Mouse (Mus musculus) T-helper 2 cell (primary cell): ENCODE results near the gene Zmiz1.

ENCODE experiments used
- in situ Hi-C: fragments of 300-600 bp; cut with MboI, MseI; formaldehyde crosslinking; loops from one replicate; pipeline ENCODE4 v1.15.1; 2025; ENCODE audit warnings: high pct_unique_total_duplicates

Gene Zmiz1

DNA sequence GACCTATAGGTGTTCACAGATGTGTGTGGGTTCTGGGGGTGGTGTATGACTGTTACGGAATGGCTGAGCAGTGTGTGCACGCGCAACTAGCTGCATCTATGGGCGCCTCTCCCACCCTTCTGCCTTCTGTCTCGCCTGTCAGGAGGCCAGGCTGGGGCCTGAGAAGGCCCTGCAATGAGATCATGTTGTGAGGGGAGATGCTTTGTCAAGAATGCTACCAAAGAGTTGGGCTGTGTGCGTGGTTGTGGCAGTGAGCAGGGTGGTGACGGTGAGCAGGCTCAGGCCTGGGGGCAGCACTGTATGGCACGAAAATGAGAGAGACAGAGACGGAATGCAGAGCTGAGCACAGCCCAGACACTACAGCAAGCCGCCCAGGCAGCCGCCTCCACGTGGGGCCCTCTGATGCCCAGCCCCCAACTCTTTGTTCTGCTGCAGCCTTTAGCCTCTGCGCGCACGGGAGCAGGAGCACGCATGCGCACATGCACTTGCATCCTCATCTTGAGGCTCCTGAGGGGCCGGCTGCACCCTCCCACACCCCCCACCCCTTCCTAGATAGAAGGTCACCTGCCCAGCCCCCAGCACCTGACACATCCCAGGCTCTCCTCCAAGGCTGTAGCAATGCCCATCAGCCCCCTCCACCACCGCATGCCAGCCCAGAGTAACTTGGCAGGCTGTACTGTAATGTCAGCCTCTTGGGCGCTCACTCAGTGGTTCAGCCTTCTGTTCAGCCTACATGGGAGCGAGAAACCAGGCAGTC is 126.7 kb downstream of the Zmiz1 start:
- in situ Hi-C loops = loop anchor here (25.0 kb wide), 2 partner anchors 948 to 1073 kb away; no protein-coding TSS in a partner anchor

DNA sequence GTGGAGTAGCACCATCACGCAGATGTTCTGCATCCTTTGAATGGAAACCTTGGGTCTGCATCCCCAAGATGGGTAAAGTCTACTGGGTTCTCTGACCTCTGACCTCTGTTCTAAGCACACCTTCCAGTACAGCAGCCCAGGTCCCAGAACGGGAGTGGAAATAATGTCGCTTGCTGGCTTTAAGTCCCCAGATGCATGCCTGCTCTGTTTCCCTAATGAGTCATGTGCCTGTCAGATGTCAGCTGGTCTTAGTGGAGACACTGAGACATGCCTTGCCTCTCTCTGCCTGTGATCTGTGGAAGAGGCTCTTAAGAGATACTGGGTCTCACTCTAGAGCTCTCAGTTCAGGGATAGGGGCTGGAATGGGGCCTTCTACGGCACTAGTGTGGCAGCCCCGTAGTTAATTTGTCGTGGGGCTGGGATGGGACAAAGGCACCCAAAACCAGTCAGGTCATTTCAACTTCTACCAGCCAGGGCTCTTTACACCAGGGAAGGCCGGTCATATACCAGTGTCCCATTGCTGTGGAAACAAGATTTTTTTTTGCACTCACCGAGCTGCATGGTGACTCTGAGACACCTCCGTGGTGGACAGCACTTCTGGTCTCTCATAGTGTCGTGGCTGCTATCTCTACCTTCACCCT is 128.0 kb downstream of the Zmiz1 start:
- in situ Hi-C loops = loop anchor here (25.0 kb wide), 2 partner anchors 950 to 1075 kb away; no protein-coding TSS in a partner anchor

DNA sequence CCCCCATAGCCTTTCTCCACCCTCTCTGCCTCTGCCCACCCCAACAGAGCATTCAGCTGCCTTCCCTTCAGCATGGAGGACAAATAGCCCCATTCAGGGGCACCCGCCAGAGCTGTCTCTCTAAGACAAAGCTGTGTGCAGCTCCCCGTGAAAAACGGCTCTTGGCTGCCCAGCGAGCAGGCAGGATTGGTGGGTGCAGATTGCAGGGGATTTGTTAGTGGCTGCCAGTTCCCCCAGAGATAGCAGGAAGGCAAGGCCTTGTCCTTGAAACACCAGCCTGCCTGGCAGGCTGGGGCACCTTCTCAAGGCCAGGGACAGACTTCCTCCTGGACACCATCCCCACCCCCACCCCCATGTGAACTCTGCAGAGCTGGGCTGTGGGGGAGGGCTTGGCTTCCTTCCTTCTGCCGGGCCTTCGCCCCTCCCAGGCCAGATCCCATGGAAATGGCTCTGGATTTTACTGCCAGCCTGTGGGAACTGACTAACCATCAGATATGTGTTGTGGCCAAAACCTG is 128.6 kb downstream of the Zmiz1 start:
- in situ Hi-C loops = loop anchor here (25.0 kb wide), 2 partner anchors 950 to 1075 kb away; no protein-coding TSS in a partner anchor

DNA sequence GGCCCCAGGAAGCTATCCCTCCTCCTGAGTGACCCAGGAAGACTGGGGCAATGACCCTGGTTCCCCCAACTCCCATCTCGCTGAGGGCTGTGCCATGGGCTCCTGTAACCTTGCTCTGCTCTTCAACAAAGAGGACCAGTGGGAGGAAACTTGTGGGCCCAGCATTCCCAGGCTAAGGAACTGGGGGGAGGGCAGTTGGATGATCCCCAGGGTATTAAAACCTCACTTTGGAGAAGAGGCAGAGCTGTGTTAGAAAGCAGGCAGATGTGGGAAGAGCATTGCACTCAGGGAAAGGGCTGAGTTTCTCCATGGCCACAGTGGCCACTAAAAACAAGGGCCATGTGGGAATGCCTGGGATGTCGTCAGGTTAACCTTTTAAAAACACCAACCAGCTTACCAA is 129.2 kb downstream of the Zmiz1 start:
- in situ Hi-C loops = loop anchor here (25.0 kb wide), 2 partner anchors 951 to 1076 kb away; no protein-coding TSS in a partner anchor

DNA sequence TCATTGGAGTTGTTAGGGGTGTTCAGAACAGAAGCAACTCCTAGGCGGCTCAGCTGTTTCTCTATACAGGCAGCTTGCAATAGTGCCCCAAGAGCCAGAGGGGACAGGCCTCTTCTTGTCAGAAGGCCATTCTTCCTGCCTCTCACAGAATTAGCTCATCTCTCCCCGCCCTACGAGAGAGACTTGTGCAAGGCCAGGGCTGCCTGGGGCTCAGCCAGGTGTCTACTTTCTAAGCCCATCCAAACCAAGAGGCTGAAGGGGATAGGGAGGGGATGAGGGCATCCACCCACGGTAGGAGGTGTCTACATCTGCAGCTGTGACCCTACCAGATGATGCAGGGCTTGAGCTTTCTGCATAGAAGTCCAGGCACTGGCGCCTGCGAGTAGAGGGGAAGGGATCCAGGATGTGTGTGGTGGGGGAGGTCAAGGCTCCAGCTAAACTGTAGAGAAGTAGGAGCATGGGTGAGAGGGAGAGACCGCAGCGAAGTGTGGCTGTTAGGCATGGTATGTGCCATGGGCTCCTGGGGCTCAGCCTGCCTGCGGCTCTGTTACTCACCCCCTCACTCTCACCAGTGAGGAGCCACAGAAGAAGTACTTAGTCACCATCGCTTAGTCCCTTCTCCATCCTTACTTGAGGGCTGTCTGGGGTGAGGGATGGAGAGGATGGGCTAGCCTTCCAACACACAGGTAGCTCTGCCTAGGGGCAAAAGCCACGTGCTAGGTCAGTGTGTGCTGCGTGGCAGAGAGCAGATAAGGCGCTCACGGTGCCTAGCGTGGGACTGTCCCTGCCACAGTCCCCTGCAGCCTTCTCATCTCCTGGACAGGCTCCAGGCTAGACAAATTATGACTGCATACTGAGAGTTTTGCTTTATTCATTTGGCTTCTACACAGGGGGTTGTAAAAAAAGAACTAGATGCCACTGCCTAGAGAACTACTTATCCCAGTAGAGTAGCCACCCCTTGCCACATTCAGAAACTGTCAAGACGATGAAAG is 130.3 kb downstream of the Zmiz1 start:
- in situ Hi-C loops = loop anchor here (25.0 kb wide), 2 partner anchors 952 to 1077 kb away; no protein-coding TSS in a partner anchor

DNA sequence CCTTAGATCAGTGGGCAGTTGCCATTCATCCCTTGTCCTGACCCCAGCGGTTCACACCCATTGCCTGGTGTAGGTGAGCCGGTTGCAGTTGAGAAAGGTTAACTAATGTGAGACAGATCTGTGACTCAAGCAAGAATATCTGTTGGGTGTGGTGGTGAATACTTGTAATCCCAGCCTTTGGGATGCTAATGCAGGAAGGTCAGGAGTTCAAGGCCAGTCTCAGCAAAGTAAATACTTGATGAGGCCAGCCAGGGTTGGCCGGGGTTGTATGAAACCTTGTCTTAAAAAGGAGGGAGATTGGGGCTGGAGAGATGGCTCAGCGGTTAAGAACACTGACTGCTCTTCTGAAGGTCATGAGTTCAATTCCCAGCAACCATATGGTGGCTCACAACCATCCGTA is 132.0 kb downstream of the Zmiz1 start:
- in situ Hi-C loops = loop anchor here (25.0 kb wide), 2 partner anchors 954 to 1079 kb away; no protein-coding TSS in a partner anchor

DNA sequence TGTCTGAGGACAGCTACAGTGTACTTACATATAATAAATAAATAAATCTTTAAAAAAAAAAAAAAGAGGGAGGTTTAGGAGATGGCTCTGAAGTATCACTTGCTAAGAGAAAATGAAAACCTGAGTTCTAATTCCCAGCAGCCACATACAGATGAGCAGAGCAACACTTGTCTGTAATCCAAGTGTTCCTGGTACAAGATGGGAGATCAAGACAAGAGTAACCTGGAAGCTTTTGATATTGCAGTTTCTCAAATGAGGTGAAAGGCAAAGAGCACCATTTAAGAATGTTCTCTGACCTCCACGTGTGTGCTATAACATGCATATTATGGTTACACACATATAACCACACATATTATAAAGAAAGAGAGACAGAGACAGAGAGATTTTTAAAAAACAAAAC is 132.4 kb downstream of the Zmiz1 start:
- in situ Hi-C loops = loop anchor here (25.0 kb wide), 2 partner anchors 954 to 1079 kb away; no protein-coding TSS in a partner anchor

DNA sequence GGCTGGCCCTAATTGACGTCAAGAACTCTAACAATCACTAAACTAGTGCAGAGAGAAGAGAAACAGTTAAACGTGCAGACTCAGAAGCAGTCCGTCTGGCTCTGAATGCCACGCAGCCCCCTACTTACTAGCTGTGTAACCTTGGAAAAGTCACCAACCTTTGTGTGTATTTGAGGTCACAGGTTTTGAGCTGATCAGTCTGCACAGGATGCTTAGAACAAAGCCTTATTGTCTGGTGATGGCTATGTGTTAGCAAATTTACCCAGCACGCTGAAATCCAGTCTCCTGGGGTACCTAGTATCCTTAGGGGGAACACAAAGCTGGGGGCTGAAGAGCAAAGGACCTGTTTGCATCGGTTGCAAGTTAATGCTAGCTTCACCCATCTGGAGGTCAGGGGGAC is 133.5 kb downstream of the Zmiz1 start:
- in situ Hi-C loops = loop anchor here (25.0 kb wide), 2 partner anchors 955 to 1080 kb away; no protein-coding TSS in a partner anchor

DNA sequence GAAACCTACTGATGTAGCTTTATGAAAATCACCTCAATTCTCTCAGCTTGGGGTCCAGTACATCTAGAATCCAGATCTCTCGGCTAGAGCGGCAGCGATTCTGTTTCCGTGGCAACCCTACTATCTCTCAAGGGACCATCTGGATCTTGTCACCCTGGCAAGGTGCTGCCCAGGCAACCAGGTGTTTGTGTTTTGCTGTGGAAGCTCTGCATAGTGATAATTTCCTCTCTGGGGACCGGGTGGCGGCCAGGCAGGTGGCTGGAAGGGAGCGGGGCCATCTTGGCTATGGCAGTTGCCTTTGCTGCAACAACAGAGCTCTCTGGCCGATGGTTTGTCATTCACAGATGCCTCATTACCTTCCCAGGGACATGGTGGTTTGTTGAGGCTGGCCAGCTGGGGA is 134.9 kb downstream of the Zmiz1 start:
- in situ Hi-C loops = loop anchor here (25.0 kb wide), 2 partner anchors 957 to 1082 kb away; no protein-coding TSS in a partner anchor

DNA sequence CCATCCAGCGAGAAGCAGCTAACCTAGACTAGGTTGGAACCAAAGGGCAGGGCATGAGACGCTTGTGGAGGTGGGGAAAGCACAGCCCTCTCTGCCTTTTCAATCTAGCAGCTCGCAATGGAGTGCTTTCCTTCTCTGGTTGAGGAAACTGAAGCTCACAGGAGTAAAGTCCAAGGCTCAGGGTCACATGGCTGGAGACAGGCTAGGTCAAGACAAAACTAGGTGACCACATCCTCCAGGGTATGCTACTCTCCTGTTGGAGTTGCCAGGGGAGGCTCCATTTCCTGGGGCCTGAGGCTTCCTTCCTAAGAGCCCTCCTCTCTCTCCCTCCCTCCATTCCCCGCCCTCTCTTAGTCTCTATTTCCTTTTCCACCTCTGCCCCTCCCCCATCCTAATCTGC is 135.6 kb downstream of the Zmiz1 start:
- in situ Hi-C loops = loop anchor here (25.0 kb wide), 2 partner anchors 957 to 1082 kb away; no protein-coding TSS in a partner anchor

DNA sequence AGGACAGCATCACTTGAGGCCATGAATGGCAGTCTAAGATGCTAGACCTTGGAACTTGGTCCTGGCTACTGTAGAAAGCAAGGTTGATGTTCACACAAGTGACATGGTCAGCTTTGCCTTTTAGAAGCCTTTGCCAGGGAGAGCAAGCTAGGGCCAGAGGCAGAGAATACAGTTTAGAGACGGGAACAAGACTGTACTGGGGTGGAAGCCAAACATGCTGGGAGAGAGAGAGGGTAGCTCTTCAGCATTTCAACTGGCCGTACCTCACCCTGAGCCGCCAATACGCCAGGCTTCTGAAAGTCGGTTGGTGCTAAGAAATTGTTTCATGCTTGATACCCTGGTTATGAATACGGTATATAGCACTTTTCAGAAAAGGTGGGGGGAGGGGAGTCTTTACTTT is 140.0 kb downstream of the Zmiz1 start:
- in situ Hi-C loops = loop anchor here (25.0 kb wide), 2 partner anchors 962 to 1087 kb away; no protein-coding TSS in a partner anchor

DNA sequence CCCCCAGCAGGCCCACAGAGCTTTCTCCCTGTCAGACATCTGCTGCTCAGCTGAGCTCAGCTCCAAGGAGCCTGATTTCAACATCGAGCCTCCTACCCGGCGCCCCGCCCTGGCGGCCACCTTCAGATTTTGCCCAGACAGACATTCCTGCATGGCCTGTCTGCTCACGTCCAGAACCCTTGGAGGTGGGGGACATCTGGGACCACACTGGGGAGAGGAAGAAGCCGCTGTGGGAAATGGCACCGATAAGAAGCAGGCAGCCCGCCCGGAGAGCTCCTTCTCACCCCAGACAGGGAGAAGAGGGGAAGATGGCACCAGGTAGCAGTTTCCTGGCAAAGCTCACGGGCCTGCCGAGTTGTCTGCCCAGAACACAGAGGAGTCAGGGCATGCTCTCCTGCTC is 140.9 kb downstream of the Zmiz1 start:
- in situ Hi-C loops = loop anchor here (25.0 kb wide), 2 partner anchors 963 to 1088 kb away; no protein-coding TSS in a partner anchor

DNA sequence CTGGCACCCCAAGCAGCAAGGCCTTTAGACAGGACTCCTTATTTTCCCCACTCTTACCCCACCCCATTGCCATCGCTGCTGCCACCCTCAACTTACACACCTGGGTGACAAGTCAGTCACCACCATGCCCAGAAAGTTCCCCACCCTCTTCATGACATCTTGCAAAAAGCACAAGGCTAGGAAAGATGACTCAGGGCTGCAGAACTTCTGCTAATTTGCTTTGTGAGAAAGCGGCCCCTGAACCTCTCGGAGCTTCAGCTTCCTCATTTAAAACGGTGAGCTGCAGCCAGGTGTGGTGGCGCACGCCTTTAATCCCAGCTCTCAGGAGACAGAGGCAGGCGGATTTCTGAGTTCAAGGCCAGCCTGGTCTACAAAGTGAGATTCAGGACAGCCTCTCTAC is 141.4 kb downstream of the Zmiz1 start:
- in situ Hi-C loops = no loop called here

DNA sequence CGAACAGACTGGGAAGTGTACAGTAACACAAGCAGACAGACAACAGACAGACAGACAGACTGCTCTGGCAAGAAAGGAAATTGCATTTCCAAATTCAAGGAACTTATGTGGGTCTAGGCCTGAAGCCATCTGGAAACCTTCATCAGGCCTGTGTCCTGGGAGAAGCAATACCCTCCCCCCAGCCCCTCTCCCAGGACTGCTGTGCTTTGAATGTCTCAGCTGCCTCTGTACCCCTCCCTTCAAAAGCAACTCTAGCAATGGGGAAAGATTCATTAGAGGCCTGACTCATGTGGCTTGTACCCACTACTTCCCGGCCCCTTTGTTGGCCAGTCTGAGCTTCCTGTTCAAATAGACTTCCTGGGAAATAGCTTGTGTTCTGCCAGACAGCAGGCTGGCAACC is 142.0 kb downstream of the Zmiz1 start:
- in situ Hi-C loops = no loop called here

DNA sequence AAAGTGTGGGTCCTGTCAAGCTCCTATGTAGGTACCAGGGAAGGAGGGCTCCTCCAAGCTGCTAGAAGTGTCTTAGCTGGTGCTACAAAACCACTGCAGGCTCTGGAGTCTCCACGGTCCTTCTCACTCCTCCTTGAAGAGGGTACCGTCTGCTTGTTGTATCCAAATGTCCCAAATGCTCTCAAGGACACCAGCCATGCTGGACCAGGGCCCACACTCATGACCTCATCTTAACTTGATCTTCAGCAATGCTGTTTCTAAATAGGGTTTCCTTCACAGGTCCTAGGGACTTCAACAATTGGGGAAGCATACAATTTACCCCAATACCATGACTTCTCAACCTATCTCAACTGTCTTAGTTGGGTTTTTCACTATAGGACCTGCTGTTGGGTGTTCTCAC is 143.0 kb downstream of the Zmiz1 start:
- in situ Hi-C loops = no loop called here

DNA sequence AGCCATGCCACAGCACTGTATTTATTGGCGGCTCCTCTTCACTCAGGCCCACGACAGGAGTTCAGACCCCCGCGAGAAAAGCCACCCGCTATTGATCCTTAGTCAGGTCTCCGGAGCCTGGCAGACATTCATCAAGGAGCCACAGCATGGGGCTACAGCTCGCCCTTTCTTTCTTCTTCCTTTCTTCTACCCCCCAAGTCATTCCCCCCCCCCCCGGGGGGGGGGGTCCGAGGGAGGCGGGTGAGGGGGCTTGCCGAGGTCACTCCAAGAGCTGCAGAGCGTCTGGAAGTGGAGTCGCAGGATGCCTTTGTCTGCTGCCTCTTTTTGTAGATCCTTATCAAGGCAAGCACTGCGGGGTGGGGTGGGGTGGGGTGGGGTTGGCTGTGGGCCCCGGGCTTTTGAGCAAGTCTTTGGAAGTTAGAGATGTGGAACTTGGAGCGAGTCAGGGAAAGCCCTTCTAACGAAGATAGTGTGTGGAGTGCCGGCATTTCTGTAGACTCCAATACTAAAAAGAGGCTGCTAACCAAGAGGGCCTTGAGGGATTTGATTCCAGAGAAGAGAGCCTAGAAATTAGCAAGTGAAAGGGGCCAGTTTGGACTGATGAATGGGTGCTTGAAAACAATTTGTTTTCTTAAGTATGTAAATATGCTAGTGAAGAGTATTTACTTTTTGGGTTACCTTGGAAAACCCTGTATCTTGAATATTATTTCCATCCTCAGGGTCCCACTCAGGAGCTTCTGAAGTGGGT is 145.6 kb downstream of the Zmiz1 start:
- in situ Hi-C loops = no loop called here

DNA sequence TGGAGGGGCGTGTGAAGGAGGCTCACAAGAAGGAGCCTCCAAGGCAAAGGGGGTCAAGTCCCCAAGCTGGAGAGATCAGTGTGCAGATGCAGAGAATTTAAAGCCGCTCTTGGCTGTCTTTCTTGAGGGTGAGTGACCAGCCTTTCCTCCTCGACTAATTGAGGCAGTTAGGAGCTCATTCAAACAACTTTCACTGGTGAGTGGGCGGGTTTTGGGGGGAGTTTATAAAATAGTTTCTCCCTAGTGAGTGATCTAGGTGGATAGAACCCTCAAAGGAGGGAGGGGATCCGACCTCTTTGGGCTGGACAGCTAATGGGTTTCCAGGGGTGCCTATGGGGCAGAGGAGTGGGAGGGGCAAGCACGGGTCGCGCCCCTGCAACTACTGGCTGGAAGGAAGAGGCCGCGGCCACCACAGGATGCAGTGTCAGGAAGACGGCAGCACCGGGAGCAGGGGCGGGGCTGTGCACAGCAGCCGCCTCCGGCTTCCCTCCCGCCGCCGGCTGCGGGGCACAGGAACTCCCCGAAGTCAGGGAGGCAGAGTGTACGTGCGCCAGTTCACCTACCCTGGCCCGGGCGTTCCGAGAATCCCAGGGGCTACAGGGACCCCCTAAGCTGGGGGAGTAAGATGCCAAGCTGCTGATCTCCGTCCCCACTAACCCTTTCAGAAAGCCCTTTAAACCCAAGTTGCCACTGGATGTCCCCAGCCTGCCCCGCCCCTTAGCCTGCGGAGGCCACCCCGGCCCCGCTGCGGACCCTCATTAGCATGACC is 147.6 kb downstream of the Zmiz1 start:
- in situ Hi-C loops = no loop called here

DNA sequence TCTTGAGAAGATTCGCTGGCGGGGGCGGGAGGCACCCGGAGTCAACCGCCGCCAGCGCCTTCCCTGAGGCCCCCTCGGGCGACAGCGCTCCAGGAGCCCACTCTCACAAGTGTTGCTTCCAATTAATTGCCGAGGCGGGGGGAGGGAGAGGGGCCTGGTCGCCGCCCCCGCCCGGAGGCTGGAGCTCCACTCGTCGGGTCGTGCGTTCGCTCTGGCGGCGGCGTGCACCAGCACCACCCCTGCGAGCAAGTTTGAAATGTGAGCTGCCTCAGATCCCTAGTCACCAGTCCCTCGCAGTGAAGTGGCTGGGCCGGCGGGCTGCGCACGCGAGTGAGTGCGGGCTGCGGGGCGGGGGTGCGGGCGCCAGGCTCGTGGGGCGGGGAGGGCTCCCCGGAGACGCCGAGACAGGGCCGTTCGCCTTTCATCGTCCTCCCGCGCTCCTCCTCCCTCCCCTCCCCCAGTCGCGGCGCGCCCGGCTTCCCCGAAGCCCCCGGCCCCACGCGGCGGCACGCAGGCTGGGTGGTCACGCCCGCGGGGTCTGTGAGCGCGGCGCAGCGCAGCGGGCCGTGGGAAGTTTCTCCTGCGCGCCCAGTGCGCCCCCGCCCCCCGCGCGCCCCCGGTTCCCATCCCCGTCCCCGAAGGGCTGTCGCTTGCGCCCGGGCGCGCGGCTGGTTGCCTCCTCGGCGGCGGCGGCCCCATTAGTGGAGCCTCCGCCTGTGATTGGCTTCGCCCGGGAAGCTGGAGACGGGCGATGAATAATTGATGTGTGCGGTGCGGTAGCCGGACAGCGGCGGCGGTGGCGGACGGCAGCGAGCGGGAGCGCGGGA is 148.4 kb downstream of the Zmiz1 start:
- in situ Hi-C loops = no loop called here
